Mouse (Mus musculus): ENCODE data around the gene Ankrd23. TPM values are rescaled to one million over a fixed set of nuclear protein-coding genes. Genes with fewer than 3 reads are reported as not detected.

Gene Ankrd23
- polyA plus RNA-seq, 1 experiment from 2014 or later, result 18.9 TPM

DNA sequence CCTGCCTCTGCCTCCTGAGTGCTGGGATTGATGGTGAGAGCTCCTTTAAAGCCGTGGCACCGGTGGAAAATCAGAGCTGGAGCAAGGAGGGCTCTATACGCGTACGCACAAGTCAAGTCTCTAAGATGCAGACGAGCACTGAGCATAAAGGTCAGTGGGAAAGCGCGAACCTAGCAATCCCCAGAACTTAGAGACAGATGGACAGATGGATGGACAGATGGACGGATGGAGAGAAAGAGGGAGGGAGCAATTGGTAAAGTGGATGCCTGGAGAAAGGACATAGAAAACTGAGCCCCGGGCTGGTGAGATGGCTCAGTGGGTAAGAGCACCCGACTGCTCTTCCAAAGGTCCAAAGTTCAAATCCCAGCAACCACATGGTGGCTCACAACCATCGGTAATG lies 4.1 kb upstream of the Ankrd23 start:
- Histone ChIP-seq H3K4me3 (ENCODE audit: control insufficient read depth in 1 of 2, insufficient read depth in 1 of 2, low read depth in 1 of 2, low read length in 2 of 2) (no peak overlapping the region), H3K27ac (replicated peaks in 1 of 2; ENCODE audit: control insufficient read depth in 1 of 2, insufficient read depth in 1 of 2, low read depth in 2 of 2, low read length in 2 of 2) (0 out of 4 replicates have a peak overlapping the region, but pooled peaks of 1 of the 2 experiments have one; percentile 6), H3K36me3 (ENCODE audit: control insufficient read depth, insufficient read depth, low read length) (peaks cover 58% of the 10 kb centered on the region), H3K4me1 (ENCODE audit: control insufficient read depth in 2 of 2, insufficient read depth in 2 of 2, low read length in 2 of 2) (peaks cover 20 to 42% of the 10 kb centered on the region in 2 experiments), H3K4me2 (ENCODE audit: low read length) (no peak overlapping the region), H3K27me3 (ENCODE audit: control insufficient read depth, insufficient read depth, low read length) (no peaks in the 10 kb centered on the region), H3K9ac (ENCODE audit: low read length) (no peak overlapping the region), H3K9me3 (ENCODE audit: control insufficient read depth, low read length) (no peaks in the 10 kb centered on the region)
- WGBS, result 95% methylated on average over 12 of the region's 12 CpGs
- no peak for ATAC-seq (ENCODE audit: insufficient number of reproducible peaks, insufficient read depth, low FRiP score, low read depth)

DNA sequence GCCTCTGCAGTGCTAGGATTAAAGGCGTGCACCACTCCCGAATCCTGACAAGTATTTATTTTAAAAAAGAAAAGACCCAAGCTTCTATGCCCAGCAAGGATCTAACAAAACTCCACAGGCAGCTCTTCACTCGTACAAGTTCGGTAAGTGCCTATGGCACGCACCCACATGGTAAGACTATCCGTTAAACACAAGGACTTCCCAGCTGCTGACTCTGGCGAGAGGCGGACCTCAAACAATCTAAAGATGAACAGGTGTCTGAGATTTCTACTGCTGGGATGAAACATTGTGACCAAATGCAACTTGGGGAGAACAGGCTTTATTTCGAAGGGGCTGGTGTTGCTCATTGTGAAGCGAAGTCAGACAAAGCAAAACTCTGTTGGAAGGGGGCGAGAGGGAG lies 3.4 kb upstream of the Ankrd23 start:
- no peak overlapping the region for H3K4me2 ChIP-seq (ENCODE audit: low read length)

DNA sequence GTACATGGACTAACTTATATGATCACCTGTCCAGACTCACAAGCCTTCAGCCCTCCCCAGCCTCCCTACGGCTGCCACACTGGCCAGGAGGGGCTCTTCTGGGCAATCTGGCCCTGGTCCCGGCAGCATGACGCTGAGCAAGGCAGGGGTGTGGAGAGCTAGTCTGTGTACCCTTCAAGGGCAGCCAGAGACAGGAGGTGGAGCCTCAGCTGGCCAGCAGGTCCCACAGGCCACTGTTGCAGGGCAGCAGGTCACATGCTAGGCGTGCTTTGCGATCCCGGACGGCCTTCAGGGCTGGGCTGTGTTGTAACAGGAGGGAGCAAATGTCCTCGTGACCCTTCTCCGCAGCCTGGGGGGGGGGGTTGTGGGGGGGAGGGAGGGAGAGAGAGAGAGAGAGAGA lies 2.5 kb upstream of the Ankrd23 start, which contains the start of gene Gm42417:
Gene Gm42417 (minus strand): TSS at position 244 of the 400 bp plus-strand sequence.
- H3K9me3 ChIP-seq (ENCODE audit: control insufficient read depth, low read length), result no peaks in the 10 kb centered on the region
- peaks cover 54% of the 10 kb centered on the region for H3K36me3 ChIP-seq (ENCODE audit: control insufficient read depth, insufficient read depth, low read length)
- no peaks in the 10 kb centered on the region for H3K27me3 ChIP-seq (ENCODE audit: control insufficient read depth, insufficient read depth, low read length)
- H3K27ac ChIP-seq (replicated peaks in 1 of 2; ENCODE audit: control insufficient read depth in 1 of 2, insufficient read depth in 1 of 2, low read depth in 2 of 2, low read length in 2 of 2), result peak within 1 kb of the TSS; percentile 87 to 91
- H3K9ac ChIP-seq (ENCODE audit: low read length), result peak within 1 kb of the TSS; percentile 22
- H3K4me2 ChIP-seq (ENCODE audit: low read length), result no peak within 1 kb of the TSS
- H3K4me1 ChIP-seq (ENCODE audit: control insufficient read depth in 2 of 2, insufficient read depth in 2 of 2, low read length in 2 of 2), result peaks cover 33 to 55% of the 10 kb centered on the region in 2 experiments
- peak; percentile 90 for ATAC-seq (ENCODE audit: insufficient number of reproducible peaks, insufficient read depth, low FRiP score, low read depth)
- no peak within 1 kb of the TSS for H3K4me3 ChIP-seq (ENCODE audit: control insufficient read depth in 1 of 2, insufficient read depth in 1 of 2, low read depth in 1 of 2, low read length in 2 of 2)
- 32% methylated on average over 9 of the region's 9 CpGs for WGBS

More for the DNA sequence above, 3.4 kb upstream of the Ankrd23 start:
- Histone ChIP-seq H3K4me1 (ENCODE audit: control insufficient read depth in 2 of 2, insufficient read depth in 2 of 2, low read length in 2 of 2) (peaks cover 24 to 45% of the 10 kb centered on the region in 2 experiments), H3K9me3 (ENCODE audit: control insufficient read depth, low read length) (no peaks in the 10 kb centered on the region), H3K36me3 (ENCODE audit: control insufficient read depth, insufficient read depth, low read length) (peaks cover 58% of the 10 kb centered on the region), H3K27ac (replicated peaks in 1 of 2; ENCODE audit: control insufficient read depth in 1 of 2, insufficient read depth in 1 of 2, low read depth in 2 of 2, low read length in 2 of 2) (peak overlapping the region in 1 of 2 experiments; percentile 91; a peak in 2 of 4 replicates), H3K9ac (ENCODE audit: low read length) (no peak overlapping the region), H3K27me3 (ENCODE audit: control insufficient read depth, insufficient read depth, low read length) (no peaks in the 10 kb centered on the region), H3K4me3 (ENCODE audit: control insufficient read depth in 1 of 2, insufficient read depth in 1 of 2, low read depth in 1 of 2, low read length in 2 of 2) (no peak overlapping the region)
- ATAC-seq (ENCODE audit: insufficient number of reproducible peaks, insufficient read depth, low FRiP score, low read depth), result no peak
- WGBS, result 92% methylated on average over 11 of the region's 11 CpGs

DNA sequence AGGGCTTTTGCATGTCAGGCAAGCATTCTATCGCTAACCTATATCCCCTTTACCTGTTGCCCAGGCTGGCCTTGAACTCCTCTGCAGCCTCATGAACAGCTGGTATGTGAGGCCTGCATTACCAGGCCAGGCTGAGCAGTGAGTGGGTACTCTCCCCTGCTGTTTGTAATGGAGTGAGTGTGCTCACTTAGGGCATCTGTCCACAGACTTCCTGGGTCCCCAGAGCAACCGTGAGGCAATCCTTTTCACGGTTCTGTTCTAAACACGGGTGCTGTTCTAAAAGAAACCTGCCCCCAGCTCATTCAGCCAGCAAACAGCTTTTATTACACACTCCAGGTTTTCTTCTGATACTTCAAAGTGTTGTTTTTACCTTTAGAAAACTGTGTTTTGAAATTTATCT lies 2.0 kb upstream of the Ankrd23 start:
- Histone ChIP-seq H3K4me1 (ENCODE audit: control insufficient read depth in 2 of 2, insufficient read depth in 2 of 2, low read length in 2 of 2) (peaks cover 38 to 55% of the 10 kb centered on the region in 2 experiments), H3K27me3 (ENCODE audit: control insufficient read depth, insufficient read depth, low read length) (no peaks in the 10 kb centered on the region), H3K4me2 (ENCODE audit: low read length) (no peak overlapping the region), H3K36me3 (ENCODE audit: control insufficient read depth, insufficient read depth, low read length) (peaks cover 53% of the 10 kb centered on the region), H3K9ac (ENCODE audit: low read length) (peak overlapping the region; percentile 22), H3K9me3 (ENCODE audit: control insufficient read depth, low read length) (no peaks in the 10 kb centered on the region), H3K27ac (replicated peaks in 1 of 2; ENCODE audit: control insufficient read depth in 1 of 2, insufficient read depth in 1 of 2, low read depth in 2 of 2, low read length in 2 of 2) (peak overlapping the region; percentile 76 to 91), H3K4me3 (ENCODE audit: control insufficient read depth in 1 of 2, insufficient read depth in 1 of 2, low read depth in 1 of 2, low read length in 2 of 2) (no peak overlapping the region)
- no peak for ATAC-seq (ENCODE audit: insufficient number of reproducible peaks, insufficient read depth, low FRiP score, low read depth)
- 79% methylated on average over 4 of the region's 4 CpGs for WGBS

DNA sequence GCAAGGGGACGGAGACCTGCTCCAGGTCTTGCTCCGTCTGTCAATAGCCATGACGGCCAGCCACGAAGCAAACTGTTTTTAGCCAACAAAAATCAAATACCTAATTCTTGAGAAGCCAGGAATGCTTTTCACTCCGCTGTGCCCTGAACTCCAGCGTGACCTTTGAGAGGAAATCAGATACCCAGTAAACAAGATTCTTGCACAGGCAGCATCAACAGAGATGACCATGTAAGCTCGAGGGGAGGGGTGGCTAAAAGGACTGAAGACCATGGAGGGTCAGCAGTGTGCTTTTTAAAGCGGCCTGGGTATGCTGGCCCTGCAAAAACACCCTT lies 320 bp downstream of the Ankrd23 start:
- no peak for ATAC-seq (ENCODE audit: insufficient number of reproducible peaks, insufficient read depth, low FRiP score, low read depth)
- Histone ChIP-seq H3K4me1 (ENCODE audit: control insufficient read depth in 2 of 2, insufficient read depth in 2 of 2, low read length in 2 of 2) (peaks cover 43 to 57% of the 10 kb centered on the region in 2 experiments), H3K9me3 (ENCODE audit: control insufficient read depth, low read length) (no peaks in the 10 kb centered on the region), H3K4me3 (ENCODE audit: control insufficient read depth in 1 of 2, insufficient read depth in 1 of 2, low read depth in 1 of 2, low read length in 2 of 2) (no peak overlapping the region), H3K9ac (ENCODE audit: low read length) (peak overlapping the region; percentile 30; the same call in 1 of the 2 replicates), H3K4me2 (ENCODE audit: low read length) (peak overlapping the region; percentile 29; the same call in 1 of the 2 replicates), H3K27ac (replicated peaks in 1 of 2; ENCODE audit: control insufficient read depth in 1 of 2, insufficient read depth in 1 of 2, low read depth in 2 of 2, low read length in 2 of 2) (peak overlapping the region; percentile 75 to 93), H3K36me3 (ENCODE audit: control insufficient read depth, insufficient read depth, low read length) (peaks cover 39% of the 10 kb centered on the region), H3K27me3 (ENCODE audit: control insufficient read depth, insufficient read depth, low read length) (no peaks in the 10 kb centered on the region)
- WGBS, result 26% methylated on average over 8 of the region's 8 CpGs

DNA sequence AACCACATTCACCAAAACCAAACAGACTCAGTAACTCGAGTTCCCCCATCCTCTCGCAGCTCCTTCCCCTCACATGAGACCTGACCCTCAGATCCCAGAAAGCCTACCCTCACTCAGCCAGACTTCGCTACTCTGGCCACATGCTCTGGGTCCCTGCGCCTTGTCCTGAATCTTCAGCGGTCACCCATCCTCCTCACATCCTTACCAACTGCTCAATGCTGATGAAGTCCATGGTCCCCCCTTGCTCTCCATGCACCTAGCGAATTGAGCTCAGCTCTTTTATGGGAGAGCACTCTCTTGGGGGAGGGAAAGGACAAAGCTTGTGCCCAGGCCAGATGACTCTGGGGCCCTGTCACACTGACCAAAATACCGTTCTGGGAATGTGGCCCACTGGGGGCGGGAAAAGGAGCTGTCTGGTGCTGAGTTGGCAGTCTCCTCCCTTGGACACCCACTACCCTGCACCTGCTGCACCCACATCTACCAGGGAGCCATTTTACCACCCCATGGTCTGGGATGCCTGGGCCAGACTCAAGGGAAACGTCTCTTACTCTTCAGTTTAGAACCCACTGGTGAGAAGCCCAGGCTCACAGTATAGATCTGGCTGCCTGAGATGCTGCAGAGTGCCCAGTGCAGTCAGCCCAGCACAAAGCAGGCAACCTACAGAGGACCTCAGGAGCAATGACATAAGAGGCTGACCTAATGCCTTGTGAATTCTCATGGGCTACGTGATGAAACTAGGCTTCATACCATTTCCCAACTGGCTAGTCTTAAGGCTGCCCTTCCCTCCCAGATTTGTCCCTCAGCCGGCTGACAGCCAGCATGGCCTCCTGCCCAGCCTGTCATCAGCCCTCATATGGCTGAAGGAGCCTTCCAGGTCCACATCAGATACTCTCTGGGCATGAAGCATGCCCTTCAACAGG lies 946 bp downstream of the Ankrd23 start:
- Histone ChIP-seq H3K36me3 (ENCODE audit: control insufficient read depth, insufficient read depth, low read length) (peaks cover 37% of the 10 kb centered on the region), H3K27me3 (ENCODE audit: control insufficient read depth, insufficient read depth, low read length) (no peaks in the 10 kb centered on the region), H3K27ac (replicated peaks in 1 of 2; ENCODE audit: control insufficient read depth in 1 of 2, insufficient read depth in 1 of 2, low read depth in 2 of 2, low read length in 2 of 2) (peak overlapping the region; percentile 75 to 93), H3K9me3 (ENCODE audit: control insufficient read depth, low read length) (no peaks in the 10 kb centered on the region), H3K9ac (ENCODE audit: low read length) (peak overlapping the region; percentile 45), H3K4me3 (ENCODE audit: control insufficient read depth in 1 of 2, insufficient read depth in 1 of 2, low read depth in 1 of 2, low read length in 2 of 2) (no peak overlapping the region), H3K4me2 (ENCODE audit: low read length) (peak overlapping the region; percentile 32), H3K4me1 (ENCODE audit: control insufficient read depth in 2 of 2, insufficient read depth in 2 of 2, low read length in 2 of 2) (peaks cover 49 to 63% of the 10 kb centered on the region in 2 experiments)
- 54% methylated on average over 11 of the region's 11 CpGs for WGBS
- peak; percentile 43; the same call in 1 of the 2 replicates for ATAC-seq (ENCODE audit: insufficient number of reproducible peaks, insufficient read depth, low FRiP score, low read depth)

DNA sequence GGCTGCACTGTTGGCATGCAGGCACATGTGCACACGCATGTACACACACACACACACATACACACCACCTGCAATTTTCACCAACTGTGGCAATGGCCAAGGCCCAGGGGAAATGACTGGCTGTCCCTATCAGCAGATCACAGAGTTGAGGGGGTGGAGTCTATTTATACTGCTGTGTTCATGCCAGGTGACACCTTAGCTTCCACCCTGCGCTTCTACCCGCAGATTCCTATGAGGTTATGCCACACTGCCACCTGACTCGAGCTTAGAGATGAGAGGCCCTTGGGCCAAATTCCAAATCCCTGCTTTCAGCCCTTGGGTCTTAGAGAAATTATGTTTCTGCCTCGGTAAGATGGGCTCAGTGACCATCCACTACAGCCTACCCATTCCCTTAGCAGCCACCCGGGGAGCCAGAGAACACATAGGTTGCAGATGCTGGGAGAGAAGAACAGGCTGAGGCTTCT lies 2.1 kb downstream of the Ankrd23 start:
- no peak for ATAC-seq (ENCODE audit: insufficient number of reproducible peaks, insufficient read depth, low FRiP score, low read depth)
- Histone ChIP-seq H3K4me1 (ENCODE audit: control insufficient read depth in 2 of 2, insufficient read depth in 2 of 2, low read length in 2 of 2) (peaks cover 58 to 70% of the 10 kb centered on the region in 2 experiments), H3K27ac (replicated peaks in 1 of 2; ENCODE audit: control insufficient read depth in 1 of 2, insufficient read depth in 1 of 2, low read depth in 2 of 2, low read length in 2 of 2) (peak overlapping the region in 1 of 2 experiments; percentile 93; a peak in 2 of 4 replicates)

More for the DNA sequence above, 2.1 kb downstream of the Ankrd23 start:
- H3K9me3 ChIP-seq (ENCODE audit: control insufficient read depth, low read length), result no peaks in the 10 kb centered on the region
- H3K27me3 ChIP-seq (ENCODE audit: control insufficient read depth, insufficient read depth, low read length), result no peaks in the 10 kb centered on the region
- WGBS, result 57% methylated on average over 6 of the region's 6 CpGs
- H3K4me3 ChIP-seq (ENCODE audit: control insufficient read depth in 1 of 2, insufficient read depth in 1 of 2, low read depth in 1 of 2, low read length in 2 of 2), result no peak overlapping the region
- H3K36me3 ChIP-seq (ENCODE audit: control insufficient read depth, insufficient read depth, low read length), result peaks cover 26% of the 10 kb centered on the region
- H3K4me2 ChIP-seq (ENCODE audit: low read length), result no peak overlapping the region
- H3K9ac ChIP-seq (ENCODE audit: low read length), result peak overlapping the region; percentile 45; the same call in 1 of the 2 replicates

All from heart, embryonic 14.5 days (tissue).